In genomic region chr6:148944344-148944766, GRCm38 (mm10) we compare ENCODE assay signal across 8 mouse cellular contexts. TPM values are rescaled to one million over a fixed set of nuclear protein-coding genes. Genes with fewer than 3 reads are reported as not detected.
DNase-seq lines count a peak whose midpoint lies in the region; ATAC-seq and TF ChIP-seq lines count a peak whose summit lies in the region.

No protein-coding gene starts in this region.

- peaks cover 34% of the 10 kb centered on the region for H3K4me1 ChIP-seq in hindbrain, embryonic 10.5 days (replicated peaks)
- H3K4me1 ChIP-seq in midbrain, embryonic 10.5 days = peaks cover 44% of the 10 kb centered on the region

- H3K36me3 ChIP-seq in hindbrain, embryonic 10.5 days = peaks cover 33% of the 10 kb centered on the region
- H3K36me3 ChIP-seq in midbrain, embryonic 10.5 days = peaks cover 31% of the 10 kb centered on the region

- no peaks in the 10 kb centered on the region for H3K9me3 ChIP-seq in hindbrain, embryonic 10.5 days
- H3K9me3 ChIP-seq in midbrain, embryonic 10.5 days (replicated peaks) = no peaks in the 10 kb centered on the region

- no peak for DNase-seq in layer of hippocampus, adult 2 months (ENCODE audit: low spot score in 2 of 2)
- DNase-seq in layer of hippocampus, adult 18-20 months (ENCODE audit: low spot score in 2 of 2) = no peak
- DNase-seq in hindbrain, embryonic 10.5 days (ENCODE audit: low spot score) = no peak
- DNase-seq in midbrain, embryonic 10.5 days (ENCODE audit: low spot score) = no peak
- DNase-seq in urinary bladder, postnatal 25 days (ENCODE audit: low spot score) = no peak
- no peak for DNase-seq in layer of hippocampus, postnatal 36 days
- no peak for DNase-seq in kidney, adult 11 months

- ATAC-seq in activated CD4-positive, CD25-positive, alpha-beta regulatory T cell, adult 4 months = peak; percentile 4

- WGBS in hindbrain, embryonic 10.5 days = under 1% methylated on average over 30 of the region's 30 CpGs
- WGBS in midbrain, embryonic 10.5 days = under 1% methylated on average over 30 of the region's 30 CpGs

- no peak overlapping the region for H3K27ac ChIP-seq in layer of hippocampus, adult 2 months
- peak overlapping the region; percentile 99 for H3K27ac ChIP-seq in hindbrain, embryonic 10.5 days
- H3K27ac ChIP-seq in midbrain, embryonic 10.5 days (replicated peaks) = peak overlapping the region; percentile 99

- H3K4me3 ChIP-seq in layer of hippocampus, adult 2 months = peak overlapping the region; percentile 66
- peak overlapping the region; percentile 98 for H3K4me3 ChIP-seq in hindbrain, embryonic 10.5 days
- peak overlapping the region; percentile 79 for H3K4me3 ChIP-seq in midbrain, embryonic 10.5 days

- no peaks in the 10 kb centered on the region for H3K27me3 ChIP-seq in hindbrain, embryonic 10.5 days (ENCODE audit: insufficient read depth, poor library complexity, severe bottlenecking)
- H3K27me3 ChIP-seq in midbrain, embryonic 10.5 days (ENCODE audit: low read depth, poor library complexity, severe bottlenecking) = no peaks in the 10 kb centered on the region

- no peak for TF ChIP-seq CTCF in layer of hippocampus, adult 2 months (conservative IDR thresholded peaks at IDR 0.05)

RNA-seq across cellular contexts. Expression of gene Sinhcaf, which starts 1.9 kb away (rescaled TPM):
- 1 to 10 TPM; 2.8 to 3.3 TPM for total RNA-seq in layer of hippocampus, adult 2 months (2021)
- total RNA-seq in layer of hippocampus, adult 18-20 months (2021) = 1 to 10 TPM; 1.8 to 3.2 TPM
- 10 to 100 TPM; 61.4 to 62.9 TPM for polyA plus RNA-seq in activated CD4-positive, CD25-positive, alpha-beta regulatory T cell, adult 4 months (2017; shearing (Covaris generic))
- 238 and 321 TPM in 2 replicates for polyA plus RNA-seq in hindbrain, embryonic 10.5 days (2016; fragmentation: Nextera tagmentation; extraction: Ambion mirVana)
- polyA plus RNA-seq in midbrain, embryonic 10.5 days (2016; fragmentation: Nextera tagmentation; extraction: Ambion mirVana) = 322 and 341 TPM in 2 replicates
- 1 to 10 TPM; 4.3 to 5.0 TPM for total RNA-seq in layer of hippocampus, postnatal 36 days (2021)

RNA-seq across cellular contexts. Expression of gene Caprin2, which starts 48.3 kb away (rescaled TPM):
- total RNA-seq in layer of hippocampus, adult 2 months (2021) = 10 to 100 TPM in 1 of 2 experiments, 1 to 10 TPM in 1; 8.3 to 10.7 TPM
- 1 to 10 TPM; 7.2 TPM for total RNA-seq in layer of hippocampus, adult 18-20 months (2021)
- polyA plus RNA-seq in activated CD4-positive, CD25-positive, alpha-beta regulatory T cell, adult 4 months (2017; shearing (Covaris generic)) = 1 to 10 TPM; 2.9 to 3.7 TPM
- 15.9 and 18.5 TPM in 2 replicates for polyA plus RNA-seq in hindbrain, embryonic 10.5 days (2016; fragmentation: Nextera tagmentation; extraction: Ambion mirVana)
- 22.4 and 24.0 TPM in 2 replicates for polyA plus RNA-seq in midbrain, embryonic 10.5 days (2016; fragmentation: Nextera tagmentation; extraction: Ambion mirVana)
- 1 to 10 TPM; 7.6 to 7.8 TPM for total RNA-seq in layer of hippocampus, postnatal 36 days (2021)
